Mouse (Mus musculus) stomach, postnatal 0 days (tissue): ENCODE measurements around the gene Trim44. TPM values are rescaled to one million over a fixed set of nuclear protein-coding genes. Genes with fewer than 3 reads are reported as not detected.
A peak's percentile ranks its signal among the peaks of the same experiment; 100 is the strongest.

Experiments
- ATAC-seq: fragments of 200-750 bp; cut with Nextera tagmentation; 2 replicates; pipeline ENCODE4 v1.8.0; 2017; ENCODE audit not compliant: low FRiP score, low TSS enrichment
- DNase-seq: peaks from one replicate; pipeline ENCODE4 v3.0.0-alpha.2; 2016; ENCODE audit warnings: low spot score
- H3K27ac ChIP-seq: fragments of 300-500 bp; sonication (generic); replicated peaks from 2 replicates; pipeline ENCODE4 v1.5.1; 2014; ENCODE audit warnings: mild to moderate bottlenecking, control low read depth
- H3K27me3 ChIP-seq: fragments of 300-500 bp; sonication (generic); 2 replicates; pipeline ENCODE4 v1.6.1; 2014; ENCODE audit warnings: low read length; ENCODE audit not compliant: control insufficient read depth, insufficient read depth
- H3K36me3 ChIP-seq: fragments of 300-500 bp; sonication (generic); 2 replicates; pipeline ENCODE4 v1.6.1; 2014; ENCODE audit warnings: low read length, mixed read lengths; ENCODE audit not compliant: control insufficient read depth, insufficient read depth
- H3K4me1 ChIP-seq: fragments of 300-500 bp; sonication (generic); replicated peaks from 2 replicates; pipeline ENCODE4 v1.6.1; 2014; ENCODE audit warnings: antibody characterized with exemption; ENCODE audit not compliant: control insufficient read depth, insufficient read depth
- H3K4me2 ChIP-seq: fragments of 300-500 bp; sonication (generic); replicated peaks from 2 replicates; pipeline ENCODE4 v1.6.1; 2014; ENCODE audit warnings: low read depth, mild to moderate bottlenecking, control low read depth, moderate library complexity
- H3K4me3 ChIP-seq: fragments of 300-500 bp; sonication (generic); 2 replicates; pipeline ENCODE4 v1.5.1; 2014; ENCODE audit warnings: low read depth, low read length, control low read depth
- H3K9ac ChIP-seq: fragments of 300-500 bp; sonication (generic); 2 replicates; pipeline ENCODE4 v1.6.1; 2014; ENCODE audit warnings: mild to moderate bottlenecking, low read length, control low read depth, mixed read lengths
- H3K9me3 ChIP-seq: fragments of 300-500 bp; sonication (generic); 2 replicates; pipeline ENCODE4 v1.6.1; 2016; ENCODE audit warnings: low read length; ENCODE audit not compliant: control insufficient read depth
- CTCF ChIP-seq: IDR thresholded peaks from 2 replicates; pipeline ENCODE4 v1.5.1; 2016; ENCODE audit warnings: antibody characterized with exemption, low read depth, mild to moderate bottlenecking, moderate library complexity
- EP300 ChIP-seq: optimal IDR thresholded peaks from 2 replicates; pipeline ENCODE3; 2016; ENCODE audit warnings: antibody characterized with exemption
- WGBS: fragments of 180-500 bp; shearing (Covaris S2); extraction: QIAGEN DNeasy Blood & Tissue Kit; methylation state at CpG from one replicate; pipeline ENCODE4 v1.1.7; 2014; 5-methylcytosine and 5-hydroxymethylcytosine counted together
- polyA plus RNA-seq: library from polyadenylated mRNA; unstranded; fragments of >200 nt; fragmentation: Nextera tagmentation; extraction: Ambion mirVana; gene quantifications from 2 replicates; pipeline ENCODE4 v1.2.1, GENCODE M21; 2015

Gene Trim44
- polyA plus RNA-seq, 1 experiment from 2014 or later = 10.1 TPM

GRCm38 (mm10) chr2:102267582-102268339, 139.9 kb downstream of the Trim44 start:
- no peaks in the 10 kb centered on the region for H3K36me3 ChIP-seq
- no peak for TF ChIP-seq CTCF
- TF ChIP-seq EP300 = no peak
- no peak overlapping the region for H3K27ac ChIP-seq
- no peaks in the 10 kb centered on the region for H3K27me3 ChIP-seq
- DNase-seq (no peak), ATAC-seq (no peak)
- no peak overlapping the region for H3K4me3 ChIP-seq
- no peak overlapping the region for H3K9ac ChIP-seq
- WGBS = 61% methylated on average over 13 of the region's 13 CpGs
- no peak overlapping the region for H3K4me2 ChIP-seq
- H3K9me3 ChIP-seq = no peaks in the 10 kb centered on the region
- H3K4me1 ChIP-seq = no peaks in the 10 kb centered on the region

DNA sequence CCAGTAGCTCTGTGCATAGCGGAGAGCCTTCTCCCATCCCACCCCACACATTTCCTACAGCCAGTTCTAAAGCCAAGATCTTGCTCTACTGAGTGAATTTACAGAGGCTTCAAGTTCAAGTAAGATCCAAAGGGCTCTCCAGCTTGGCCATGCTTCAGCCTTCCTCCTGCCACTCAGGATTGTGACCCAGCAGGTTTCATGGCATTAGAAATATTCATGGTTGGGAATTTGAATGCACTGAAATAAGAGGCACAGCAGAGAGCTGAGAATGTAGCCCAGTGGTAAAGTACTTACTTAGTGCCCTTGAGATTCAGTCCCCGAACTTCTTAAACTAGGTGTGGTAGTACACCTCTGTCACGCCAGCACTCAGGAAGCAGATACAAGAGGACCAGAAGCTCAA, 140.7 kb downstream of the Trim44 start:
- Histone ChIP-seq H3K4me2 (no peak overlapping the region), H3K4me1 (no peaks in the 10 kb centered on the region), H3K9me3 (no peaks in the 10 kb centered on the region), H3K9ac (no peak overlapping the region), H3K27ac (no peak overlapping the region), H3K27me3 (no peaks in the 10 kb centered on the region), H3K36me3 (no peaks in the 10 kb centered on the region), H3K4me3 (no peak overlapping the region)
- WGBS = 87% methylated on average over 3 of the region's 3 CpGs
- ATAC-seq (no peak), DNase-seq (no peak)
- TF ChIP-seq CTCF = no peak

DNA sequence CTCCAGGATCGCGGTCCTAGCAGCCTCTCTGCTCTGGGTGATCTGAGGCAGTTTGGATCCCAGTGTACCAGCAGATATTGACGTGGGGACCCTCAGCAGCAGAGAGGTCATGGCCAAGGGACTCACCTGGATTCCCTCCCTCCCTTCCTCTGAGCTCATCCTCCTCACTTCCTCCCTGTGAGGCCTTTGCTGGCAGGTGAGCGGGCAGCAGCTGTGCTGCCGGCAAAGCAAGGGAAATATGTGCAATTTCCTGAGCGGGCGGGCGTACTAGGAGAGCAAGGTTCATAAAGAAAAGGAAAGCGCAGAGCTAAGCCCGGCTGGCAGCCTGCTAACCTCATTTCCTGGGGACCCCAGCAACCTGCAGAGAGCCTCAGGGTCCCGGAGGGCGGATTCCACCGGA, 148.5 kb downstream of the Trim44 start:
- H3K4me1 ChIP-seq = peaks cover 2% of the 10 kb centered on the region
- peak overlapping the region; percentile 35 for H3K4me2 ChIP-seq
- H3K27ac ChIP-seq = no peak overlapping the region
- no peaks in the 10 kb centered on the region for H3K27me3 ChIP-seq
- no peak for TF ChIP-seq CTCF
- no peak for TF ChIP-seq EP300
- 14% methylated on average over 13 of the region's 13 CpGs for WGBS
- no peaks in the 10 kb centered on the region for H3K36me3 ChIP-seq
- no peak for ATAC-seq
- H3K9me3 ChIP-seq = no peaks in the 10 kb centered on the region
- H3K9ac ChIP-seq = no peak overlapping the region
- DNase-seq = peak; percentile 32
- H3K4me3 ChIP-seq = no peak overlapping the region

DNA sequence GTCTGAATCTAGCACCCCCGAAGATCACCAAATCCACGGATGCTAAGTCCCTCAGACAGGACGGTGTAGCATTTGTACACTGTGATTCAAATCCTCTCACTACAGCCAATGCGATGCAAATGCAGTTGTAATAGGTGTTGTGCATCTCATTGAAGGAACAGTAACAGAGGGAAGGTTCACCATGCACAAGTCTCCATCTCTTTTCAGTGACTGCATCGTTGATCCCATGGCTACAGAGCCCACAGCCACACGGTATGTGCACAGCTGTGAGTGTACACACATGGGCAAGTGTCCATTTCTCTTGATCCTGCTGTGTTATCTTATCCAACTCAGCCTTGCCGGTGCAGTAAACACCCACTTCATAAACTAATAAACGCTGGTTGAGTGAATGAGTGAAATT, 148.9 kb downstream of the Trim44 start:
- peak overlapping the region; percentile 35 for H3K4me2 ChIP-seq
- DNase-seq (no peak), ATAC-seq (no peak)
- 24% methylated on average over 8 of the region's 8 CpGs for WGBS
- no peak overlapping the region for H3K4me3 ChIP-seq
- no peaks in the 10 kb centered on the region for H3K36me3 ChIP-seq
- no peak overlapping the region for H3K27ac ChIP-seq
- no peak overlapping the region for H3K9ac ChIP-seq
- TF ChIP-seq EP300 (no peak), CTCF (no peak)
- H3K4me1 ChIP-seq = peaks cover 2% of the 10 kb centered on the region
- no peaks in the 10 kb centered on the region for H3K9me3 ChIP-seq
- H3K27me3 ChIP-seq = no peaks in the 10 kb centered on the region

GRCm38 (mm10) chr2:102257964-102258605, 149.5 kb downstream of the Trim44 start:
- Histone ChIP-seq H3K4me1 (peaks cover 2% of the 10 kb centered on the region), H3K27me3 (no peaks in the 10 kb centered on the region), H3K27ac (no peak overlapping the region), H3K36me3 (no peaks in the 10 kb centered on the region), H3K9ac (no peak overlapping the region), H3K9me3 (no peaks in the 10 kb centered on the region), H3K4me3 (no peak overlapping the region), H3K4me2 (peak overlapping the region; percentile 27; the same call in 1 of the 2 replicates)
- TF ChIP-seq CTCF = no peak
- TF ChIP-seq EP300 = no peak
- DNase-seq (no peak), ATAC-seq (no peak)
- 5% methylated on average over 12 of the region's 12 CpGs for WGBS
